Mouse (Mus musculus) kidney, postnatal 10 days (tissue): ENCODE measurements at regions not wholly inside any gene's neighbourhood (a gene's known extent, or its start where the extent isn't known, plus 50 kb on each side); places are given as distances from the start of the nearest gene placed in this dataset.

Experiments used
- DNase-seq: peaks from one replicate; pipeline ENCODE4 v3.0.0; 2021; ENCODE audit warnings: mixed read lengths

- DNase-seq = no peak
Observed at GRCm38 (mm10) chr11:30372924-30373323, 98.7 kb downstream of the 4930505A04Rik start.

- no peak for DNase-seq
Observed at GRCm38 (mm10) chr11:30371963-30372362, 99.7 kb downstream of the 4930505A04Rik start.

GRCm38 (mm10) chr11:30369601-30370240 is 101.7 kb upstream of the Sptbn1 start:
- peak; percentile 14 for DNase-seq

- peak; percentile 42 for DNase-seq
Observed at GRCm38 (mm10) chr11:30367373-30368225, 99.6 kb upstream of the Sptbn1 start.

GRCm38 (mm10) chr11:30366491-30366890 is 98.5 kb upstream of the Sptbn1 start:
- DNase-seq = peak; percentile 16

- no peak for DNase-seq
Observed at GRCm38 (mm10) chr11:30364993-30365392, 97.0 kb upstream of the Sptbn1 start.

- peak; percentile 13 for DNase-seq
Observed at GRCm38 (mm10) chr11:30364591-30364990, 96.6 kb upstream of the Sptbn1 start.

GRCm38 (mm10) chr11:30358196-30358595 is 90.2 kb upstream of the Sptbn1 start:
- DNase-seq = no peak

GRCm38 (mm10) chr11:30355356-30355755 is 87.4 kb upstream of the Sptbn1 start:
- no peak for DNase-seq

- no peak for DNase-seq
Observed at GRCm38 (mm10) chr11:30326371-30326770, 58.4 kb upstream of the Sptbn1 start.
